Mouse (Mus musculus) layer of hippocampus, adult 9-10 months (tissue): ENCODE results near the gene Prune2.

Experiments used
- DNase-seq: peaks from one replicate; pipeline ENCODE4 v3.0.0; 2022; ENCODE audit warnings: low spot score

The Prune2 gene

GRCm38 (mm10) chr19:16955613-16956271, at the start of gene Prune2:
Gene Prune2, plus strand, starts transcription at chr19:16956118.
- DNase-seq, result no peak

- no peak for DNase-seq
These were observed 44.4 kb upstream of the Prune2 start for GRCm38 (mm10) chr19:16911507-16911906.

- DNase-seq, result no peak
These were observed 31.4 kb upstream of the Prune2 start for GRCm38 (mm10) chr19:16924516-16924915.

GRCm38 (mm10) chr19:16934664-16935063, 21.3 kb upstream of the Prune2 start:
- no peak for DNase-seq

GRCm38 (mm10) chr19:16948794-16949313, 7.1 kb upstream of the Prune2 start:
- DNase-seq, result no peak

GRCm38 (mm10) chr19:16949341-16949740, 6.6 kb upstream of the Prune2 start:
- no peak for DNase-seq

- DNase-seq, result no peak
These were observed 5.9 kb upstream of the Prune2 start for GRCm38 (mm10) chr19:16950051-16950450.

- no peak for DNase-seq
These were observed 5.1 kb upstream of the Prune2 start for GRCm38 (mm10) chr19:16950664-16951363.

- DNase-seq, result no peak
These were observed 1.2 kb upstream of the Prune2 start for GRCm38 (mm10) chr19:16954736-16955135.

GRCm38 (mm10) chr19:16955231-16955612, 696 bp upstream of the Prune2 start:
- DNase-seq, result no peak

GRCm38 (mm10) chr19:16956319-16956718, 401 bp downstream of the Prune2 start:
- no peak for DNase-seq

- DNase-seq, result no peak
These were observed 3.1 kb downstream of the Prune2 start for GRCm38 (mm10) chr19:16959051-16959450.

GRCm38 (mm10) chr19:16959551-16959950, 3.6 kb downstream of the Prune2 start:
- no peak for DNase-seq

- no peak for DNase-seq
These were observed 5.1 kb downstream of the Prune2 start for GRCm38 (mm10) chr19:16961036-16961435.

- no peak for DNase-seq
These were observed 7.3 kb downstream of the Prune2 start for GRCm38 (mm10) chr19:16963178-16963577.

- DNase-seq, result no peak
These were observed 12.8 kb downstream of the Prune2 start for GRCm38 (mm10) chr19:16968768-16969167.

- DNase-seq, result no peak
These were observed 14.7 kb downstream of the Prune2 start for GRCm38 (mm10) chr19:16970612-16971011.

- no peak for DNase-seq
These were observed 23.0 kb downstream of the Prune2 start for GRCm38 (mm10) chr19:16978910-16979309.

- no peak for DNase-seq
These were observed 25.8 kb downstream of the Prune2 start for GRCm38 (mm10) chr19:16981743-16982142.

- DNase-seq, result no peak
These were observed 29.0 kb downstream of the Prune2 start for GRCm38 (mm10) chr19:16984897-16985296.

GRCm38 (mm10) chr19:16987984-16988383, 32.1 kb downstream of the Prune2 start:
- no peak for DNase-seq

GRCm38 (mm10) chr19:16992151-16992550, 36.2 kb downstream of the Prune2 start:
- no peak for DNase-seq

GRCm38 (mm10) chr19:16994260-16994659, 38.3 kb downstream of the Prune2 start:
- DNase-seq, result no peak
